Mouse (Mus musculus) cerebellum, adult 11-12 months (tissue): ENCODE data around the gene Mon2.

Source experiments
- DNase-seq: peaks from one replicate; pipeline ENCODE4 v3.0.0; 2022

The Mon2 gene

GRCm38 (mm10) chr10:122960738-122961137 is 115.6 kb downstream of the Mon2 start:
- no peak for DNase-seq

- DNase-seq = no peak
Measured at GRCm38 (mm10) chr10:122960216-122960615, 116.1 kb downstream of the Mon2 start.

DNA sequence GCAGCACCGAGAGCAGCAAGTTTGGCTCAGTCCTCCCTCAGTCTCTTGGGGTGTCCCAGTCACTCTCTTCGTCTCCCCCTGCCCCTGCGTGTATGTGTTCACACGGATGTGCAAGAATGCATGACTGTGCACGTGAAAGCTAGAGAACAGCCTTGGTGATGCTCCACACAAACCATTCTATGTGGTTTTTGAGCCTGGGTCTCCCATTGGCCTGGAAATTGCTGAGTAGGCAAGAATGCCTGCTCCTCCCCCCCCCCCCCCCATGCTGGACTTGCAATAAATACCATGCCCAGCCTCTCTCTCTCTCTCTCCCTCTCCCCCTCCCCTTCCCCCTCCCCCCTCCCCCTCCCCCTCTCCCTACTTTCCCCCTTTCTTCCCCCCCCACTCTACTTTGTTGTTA is 117.6 kb downstream of the Mon2 start:
- no peak for DNase-seq

DNA sequence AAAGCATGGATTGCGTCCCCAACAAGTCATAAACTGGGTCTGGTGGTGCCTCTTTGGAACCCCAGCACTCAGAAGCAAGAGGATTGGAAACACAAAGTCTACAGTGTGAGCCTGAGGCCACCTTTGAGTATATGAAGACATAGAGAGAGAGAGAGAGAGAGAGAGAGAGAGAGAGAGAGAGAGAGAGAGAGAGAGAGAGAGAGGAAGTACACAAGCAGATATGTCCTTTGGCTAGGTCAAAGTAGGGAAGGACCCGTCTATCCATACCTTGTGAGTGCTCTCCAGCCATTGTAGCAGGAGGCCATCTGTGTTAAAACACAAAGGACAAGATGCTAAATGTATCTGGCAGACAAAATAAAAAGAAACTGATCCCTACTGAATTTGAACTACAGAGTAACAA is 118.4 kb downstream of the Mon2 start:
- DNase-seq = no peak

GRCm38 (mm10) chr10:122953576-122953975 is 122.7 kb downstream of the Mon2 start:
- no peak for DNase-seq

- no peak for DNase-seq
Measured at GRCm38 (mm10) chr10:122950966-122951365, 125.3 kb downstream of the Mon2 start.

DNA sequence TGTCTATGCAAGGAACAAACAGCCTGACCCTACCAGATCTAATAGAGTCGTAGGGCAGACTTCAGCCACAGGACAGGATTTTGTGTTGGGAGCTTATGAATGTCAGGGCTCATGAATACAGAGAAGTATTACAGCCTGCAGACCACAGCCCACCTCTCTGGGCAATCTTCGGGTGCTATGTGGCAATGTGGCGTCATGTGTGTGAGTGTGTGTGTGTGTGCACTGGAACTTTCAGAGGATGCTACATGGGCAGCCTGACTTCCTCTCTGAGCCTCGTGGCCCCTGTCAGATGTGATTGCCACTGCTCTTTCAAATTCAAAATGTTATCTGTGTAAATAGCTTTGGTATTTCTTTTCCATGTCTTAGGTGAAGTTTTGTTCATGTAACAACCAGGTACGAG is 131.4 kb downstream of the Mon2 start:
- DNase-seq = no peak

GRCm38 (mm10) chr10:122943824-122944223 is 132.5 kb downstream of the Mon2 start:
- no peak for DNase-seq

GRCm38 (mm10) chr10:122942771-122943170 is 133.5 kb downstream of the Mon2 start:
- no peak for DNase-seq
